Mouse (Mus musculus) cerebellum, adult (tissue): ENCODE results near the gene Hoxa2.

Source experiments
- ATAC-seq: cut with Nextera tagmentation; 2 replicates; pipeline ENCODE4 v1.9.2; 2017; ENCODE audit warnings: mild to moderate bottlenecking, moderate library complexity, mixed read lengths; ENCODE audit not compliant: insufficient number of reproducible peaks, low FRiP score, low TSS enrichment

Hoxa2 gene

DNA sequence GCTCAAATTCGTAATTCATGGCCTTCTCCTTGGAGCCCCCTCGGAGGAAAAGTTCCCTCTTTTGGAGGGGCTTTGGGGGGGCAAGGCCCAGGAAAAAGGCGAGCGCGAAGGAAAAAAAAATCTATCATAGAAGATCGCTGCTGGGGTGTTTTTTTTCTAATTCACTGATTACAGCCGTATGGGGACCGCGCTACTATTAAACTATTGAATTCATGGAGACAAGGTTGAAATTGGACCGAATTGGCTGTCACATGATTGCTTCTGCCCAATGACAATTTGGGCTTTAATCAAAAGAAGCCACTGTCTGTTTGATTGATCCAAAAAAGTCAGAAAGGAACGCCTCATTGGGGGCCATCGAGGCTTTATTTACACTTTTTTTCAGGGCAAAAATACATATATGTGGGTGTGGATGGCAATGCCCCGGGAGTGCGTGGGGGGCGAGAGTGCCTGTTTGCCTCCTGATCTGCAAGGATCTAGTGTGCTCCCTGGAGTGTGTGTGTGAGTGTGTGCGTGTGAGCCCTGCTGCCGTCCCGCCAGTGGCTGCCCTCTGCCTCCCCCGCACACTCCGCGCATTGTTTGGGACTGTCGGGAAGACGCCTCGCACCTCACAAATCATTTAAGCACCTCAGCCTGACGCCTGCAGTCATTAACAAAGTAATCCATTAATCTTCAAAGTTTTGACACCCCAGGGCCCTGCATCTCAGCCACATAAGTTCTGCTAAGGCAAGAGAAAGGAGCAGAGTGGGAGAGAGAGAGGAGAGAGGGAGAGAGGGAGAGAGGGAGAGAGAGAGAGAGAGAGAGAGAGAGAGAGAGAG, at the start of gene Hoxa2:
Hoxa2 (minus strand) TSS at position 206 of the 815 bp plus-strand sequence.
- no peak for ATAC-seq

DNA sequence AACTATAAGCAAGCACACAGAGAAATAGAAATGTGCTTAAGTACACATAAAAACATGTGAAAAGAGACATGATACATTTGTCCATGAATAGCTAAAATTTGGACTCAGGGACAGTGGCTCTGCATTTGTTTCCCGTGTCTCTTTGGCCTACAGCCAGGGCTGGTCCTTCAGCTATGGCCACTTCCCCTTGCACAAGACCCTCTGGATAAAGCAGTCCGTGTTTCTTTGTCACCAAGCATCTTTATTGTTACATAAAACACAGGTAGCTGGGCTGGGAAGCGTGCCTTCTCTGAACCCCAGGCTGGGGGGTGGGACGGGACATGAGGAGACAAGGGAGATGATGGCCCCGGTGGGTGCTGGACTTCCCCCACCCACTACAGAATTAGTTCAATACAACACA, 49.6 kb upstream of the Hoxa2 start:
- no peak for ATAC-seq

DNA sequence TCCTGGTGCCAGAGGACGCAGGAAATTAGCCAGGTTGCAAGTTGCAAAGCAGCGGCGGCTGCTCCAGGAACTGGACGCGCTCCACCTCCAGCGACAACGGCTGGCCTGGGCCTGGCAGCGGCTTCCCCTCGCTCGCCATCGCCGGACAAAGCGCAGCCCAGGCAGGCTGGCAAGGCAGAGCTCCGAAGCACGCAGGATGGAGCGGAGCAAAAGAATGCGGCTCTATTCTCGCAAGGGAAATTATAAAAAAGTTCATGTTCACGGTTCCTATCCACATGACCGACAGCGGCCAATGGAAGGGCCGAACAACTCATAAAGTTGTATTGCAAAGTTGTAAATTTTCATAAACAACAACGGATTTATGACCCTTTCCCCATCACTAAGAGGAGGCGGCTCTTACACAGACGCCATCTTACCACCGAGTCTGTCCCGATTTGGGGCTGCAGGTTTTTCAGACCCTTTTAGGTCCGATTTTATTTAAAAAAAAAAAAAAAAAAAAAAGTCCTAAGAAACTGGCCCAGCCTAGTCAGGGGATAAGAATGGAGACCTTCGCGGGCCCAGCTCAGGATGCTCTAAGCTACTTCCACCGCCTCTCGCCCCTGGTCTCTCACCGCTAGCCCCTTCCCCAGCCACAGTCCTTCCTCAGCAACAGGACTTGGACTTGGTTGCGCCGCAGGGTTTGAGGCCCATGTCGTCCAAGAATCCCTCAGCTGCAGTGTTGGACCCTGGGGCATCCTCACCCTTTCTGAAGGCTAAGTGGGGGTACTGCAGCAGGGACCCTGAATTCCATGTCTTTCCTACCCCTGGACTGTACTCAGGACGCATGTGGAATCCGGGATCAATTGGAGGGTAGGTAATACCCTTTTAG, 48.7 kb upstream of the Hoxa2 start, which contains the start of the genes Hoxa3 and Gm28308:
Hoxa3 (minus strand) TSS at position 218 of the 868 bp plus-strand sequence.
Gm28308 (minus strand) TSS at position 221 of the 868 bp plus-strand sequence.
- no peak for ATAC-seq

DNA sequence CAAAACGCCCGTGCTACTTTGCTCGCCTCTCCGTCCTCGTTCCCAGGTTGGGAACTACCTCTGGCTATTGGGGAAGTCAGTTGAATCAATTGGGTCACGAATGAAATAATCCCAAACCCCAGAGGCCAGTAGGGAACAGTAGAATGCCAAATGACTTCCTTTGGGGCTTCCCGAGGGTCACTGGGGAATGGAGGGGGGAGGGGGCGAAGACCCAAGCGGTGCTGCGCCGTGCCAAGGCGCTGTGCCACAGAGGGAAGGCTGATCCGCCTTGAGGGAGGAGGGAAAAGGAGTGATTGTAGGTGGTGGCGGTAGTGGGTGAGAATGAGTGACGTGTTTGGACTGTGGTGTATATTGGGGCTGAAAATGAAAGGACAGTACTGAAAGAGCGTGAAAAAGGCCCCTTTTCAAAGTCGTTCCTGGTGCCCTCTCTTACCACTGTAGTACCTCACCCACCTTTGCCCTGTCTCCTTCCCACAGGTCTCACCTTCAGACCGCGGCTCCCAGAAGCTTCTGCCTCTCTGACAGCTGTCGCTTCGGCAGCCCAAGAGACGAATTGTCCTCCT, 48.0 kb upstream of the Hoxa2 start:
- no peak for ATAC-seq

DNA sequence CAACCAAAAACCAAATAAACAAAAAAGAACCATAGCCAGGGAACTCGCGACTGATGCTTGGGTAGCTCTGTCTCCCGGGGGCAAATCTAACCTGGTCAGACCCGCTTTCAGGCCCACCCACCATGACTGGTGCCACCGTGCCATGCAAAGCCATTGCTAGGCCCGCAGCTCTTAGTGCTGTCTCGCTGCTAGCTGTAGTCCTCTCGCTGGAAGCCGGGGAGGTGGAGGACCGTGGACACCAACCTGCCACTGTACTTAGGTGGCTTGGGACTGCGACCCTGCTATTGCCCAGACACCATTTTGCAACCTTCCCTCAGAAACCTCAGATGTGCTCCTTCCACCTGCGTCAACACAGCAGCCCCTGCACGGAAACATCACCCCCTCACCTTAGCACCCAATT, 47.3 kb upstream of the Hoxa2 start:
- no peak for ATAC-seq

DNA sequence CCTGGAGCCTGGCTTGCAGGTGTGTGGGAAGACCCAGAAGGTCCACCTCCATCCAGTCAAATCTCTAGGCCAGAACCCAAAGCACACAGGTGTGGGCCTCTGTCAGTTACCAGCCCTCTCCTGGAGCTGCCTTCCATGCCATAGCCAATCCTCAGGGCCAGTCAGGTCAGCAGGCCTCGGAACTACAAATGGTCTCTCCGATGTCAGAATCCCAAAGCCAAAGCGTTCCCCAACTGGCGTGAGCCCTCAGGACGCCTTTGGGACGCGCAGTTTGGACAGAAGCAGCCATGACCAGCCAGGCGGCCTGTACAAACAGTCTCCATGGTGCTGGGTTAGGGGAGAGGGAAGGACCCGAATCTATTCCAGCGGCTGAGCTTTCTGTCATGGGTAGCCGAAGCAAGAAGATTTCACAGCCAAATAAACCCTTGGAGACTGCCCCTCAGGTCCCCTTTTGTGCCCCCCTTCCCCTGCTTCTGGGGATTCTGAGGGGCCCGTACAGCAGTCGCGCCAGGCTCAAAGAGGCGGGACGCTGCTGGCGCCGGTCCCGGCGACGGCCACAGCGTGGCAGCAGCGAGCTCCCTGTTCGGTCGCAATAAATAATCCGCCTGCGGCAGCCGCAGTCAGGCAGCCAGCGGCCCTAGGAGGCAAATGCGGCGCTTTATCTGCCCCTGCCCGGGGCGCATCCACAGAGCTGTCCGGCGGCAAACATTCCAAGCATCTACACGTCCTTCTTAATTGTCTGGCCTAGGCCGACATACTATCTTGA, 46.7 kb upstream of the Hoxa2 start:
- no peak for ATAC-seq

DNA sequence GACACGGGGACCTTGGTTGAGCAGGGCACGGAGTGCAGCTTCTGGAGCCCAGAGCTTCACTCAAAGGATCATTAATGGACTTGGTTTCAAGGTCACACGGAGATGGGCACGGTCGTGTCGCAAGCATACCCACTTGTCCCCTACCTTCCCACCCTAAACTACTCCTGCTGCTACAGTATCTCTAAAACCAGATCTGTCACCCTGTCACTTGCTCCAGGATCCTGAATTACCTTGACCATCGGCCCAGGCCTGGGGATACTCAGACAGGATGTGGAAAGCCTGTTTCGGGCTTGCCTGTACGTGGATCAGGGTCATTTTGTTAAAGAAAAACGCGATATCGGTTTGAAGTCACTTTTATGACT, 45.0 kb upstream of the Hoxa2 start:
- ATAC-seq = no peak

DNA sequence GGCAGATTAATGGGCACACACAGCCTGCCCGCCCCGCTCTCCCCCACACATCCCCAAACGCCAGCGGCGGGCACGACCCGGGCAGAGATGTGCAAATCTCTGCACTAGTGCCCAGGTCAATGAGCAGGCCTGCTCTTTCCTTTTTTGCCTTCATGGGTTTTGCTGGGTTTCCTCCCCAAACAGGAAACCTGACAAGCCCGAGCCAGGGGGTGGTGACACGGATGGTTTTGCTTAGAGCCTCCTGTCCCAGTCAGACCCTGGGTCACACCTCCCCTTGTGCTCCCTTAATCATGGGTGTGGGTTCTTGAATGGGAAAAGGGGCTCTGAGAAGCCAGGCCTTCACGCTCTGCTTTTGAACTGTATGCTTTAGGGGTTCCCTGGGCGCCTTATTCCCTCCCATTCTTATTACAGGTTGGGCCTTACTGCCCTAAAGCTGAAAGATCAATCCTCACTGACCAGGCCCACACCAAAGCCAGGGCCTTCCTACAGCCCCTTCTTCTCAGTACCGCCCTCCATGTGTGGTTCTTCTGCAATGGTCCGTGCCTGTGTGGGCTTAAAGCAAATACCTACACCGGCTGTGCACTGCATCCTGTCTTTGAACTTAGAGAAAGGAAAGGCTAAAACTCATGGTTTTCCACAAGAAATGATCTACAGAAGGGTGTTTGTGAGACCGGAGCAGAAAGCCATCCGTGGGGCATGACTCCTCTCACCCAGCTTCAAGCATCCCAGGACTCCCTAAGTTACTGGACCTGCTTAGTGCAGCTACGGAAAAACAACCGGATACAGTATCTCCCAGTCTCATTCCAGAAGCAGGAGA, 44.4 kb upstream of the Hoxa2 start:
- ATAC-seq = no peak

DNA sequence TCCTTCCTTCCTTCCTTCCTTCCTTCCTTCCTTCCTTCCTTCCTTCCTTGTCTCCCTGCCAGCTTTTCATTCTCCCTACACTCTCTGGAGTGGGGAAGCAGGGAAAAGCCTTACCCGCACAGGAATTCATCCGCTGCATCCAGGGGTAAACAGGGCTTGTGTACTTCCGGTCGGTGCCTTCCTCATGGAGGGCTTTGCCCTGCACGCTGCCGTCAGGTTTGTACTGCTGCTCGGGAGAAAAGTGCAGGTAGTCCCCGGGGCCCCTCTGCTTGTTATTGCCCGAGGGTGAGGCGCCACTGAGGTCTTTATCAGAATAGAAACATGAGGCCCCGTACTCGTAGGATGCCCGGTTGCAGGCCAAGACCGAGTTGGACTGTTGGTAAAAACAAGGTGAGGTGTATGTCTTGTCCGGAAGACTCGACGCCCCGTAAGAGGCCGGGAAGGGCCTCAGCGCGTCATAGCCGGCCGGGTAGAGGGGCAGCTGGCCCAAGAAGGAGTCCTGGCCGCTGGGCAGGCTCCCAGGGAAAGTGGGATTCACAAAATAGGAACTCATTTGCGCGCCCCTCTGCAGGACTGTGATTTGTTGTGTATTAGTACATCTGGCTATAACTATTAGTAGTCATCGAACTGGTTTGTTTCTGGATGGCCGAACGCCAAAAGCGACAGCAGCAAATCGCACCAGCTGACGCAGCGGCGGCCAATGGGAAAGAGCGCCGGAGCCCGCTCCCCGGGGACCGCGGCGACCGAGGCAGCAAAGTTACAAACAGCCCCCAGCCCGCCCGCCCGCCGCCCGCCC, 43.6 kb upstream of the Hoxa2 start, which contains the start of gene Hoxa6:
Hoxa6 (minus strand) TSS at position 651 of the 796 bp plus-strand sequence.
- no peak for ATAC-seq

DNA sequence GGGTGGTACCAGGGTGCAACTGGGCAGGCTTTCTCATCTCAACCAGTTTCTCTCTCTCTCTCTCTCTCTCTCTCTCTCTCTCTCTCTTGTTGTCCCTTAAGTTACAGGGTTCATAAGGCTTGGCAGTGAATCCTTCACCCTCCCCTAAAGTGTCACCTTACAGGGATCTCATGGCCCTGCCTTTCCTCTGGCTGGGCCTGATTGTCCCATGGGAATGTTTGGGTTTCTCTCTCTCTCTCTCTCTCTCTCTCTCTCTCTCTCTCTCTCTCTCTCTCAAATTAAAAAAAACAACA, 43.0 kb upstream of the Hoxa2 start:
- ATAC-seq = no peak

DNA sequence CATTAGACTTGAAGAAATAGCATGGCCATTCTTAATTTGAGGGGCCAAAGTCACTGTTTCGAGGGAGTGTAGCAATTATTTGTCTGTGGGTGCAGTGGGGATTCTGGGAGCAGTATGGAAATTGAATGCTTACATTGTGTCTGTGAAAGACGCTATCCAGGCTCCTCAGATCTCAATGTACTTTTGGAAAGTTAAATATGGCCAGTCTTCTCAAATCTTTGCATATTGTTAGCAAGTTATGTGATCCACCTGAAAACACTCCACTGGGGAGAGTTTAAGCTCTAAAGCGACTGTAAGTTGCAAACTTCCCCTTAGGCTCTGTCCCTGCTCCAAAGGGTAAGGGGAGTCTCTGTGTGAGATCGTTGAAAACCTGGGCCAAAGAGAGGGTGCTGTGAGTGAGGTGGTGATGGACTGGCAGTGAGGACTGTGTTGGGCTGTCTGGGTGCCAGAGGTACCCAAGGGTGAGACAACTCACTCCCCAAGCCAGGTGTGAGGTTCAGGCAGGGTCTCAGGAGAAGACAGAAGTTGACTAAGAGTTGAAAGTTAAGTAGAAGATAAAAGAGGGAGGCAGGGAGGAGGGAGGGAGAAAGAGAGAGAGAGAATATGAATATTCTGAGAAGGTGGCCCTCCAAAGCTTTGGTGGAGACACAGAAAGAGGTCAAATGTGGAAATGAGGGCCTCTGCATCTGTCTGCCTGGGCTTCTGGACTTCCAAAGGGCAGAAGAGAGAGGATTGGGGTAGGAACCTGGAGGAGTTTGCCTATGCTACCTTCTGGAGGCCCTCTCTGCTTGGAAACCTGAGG, 42.5 kb upstream of the Hoxa2 start:
- no peak for ATAC-seq

DNA sequence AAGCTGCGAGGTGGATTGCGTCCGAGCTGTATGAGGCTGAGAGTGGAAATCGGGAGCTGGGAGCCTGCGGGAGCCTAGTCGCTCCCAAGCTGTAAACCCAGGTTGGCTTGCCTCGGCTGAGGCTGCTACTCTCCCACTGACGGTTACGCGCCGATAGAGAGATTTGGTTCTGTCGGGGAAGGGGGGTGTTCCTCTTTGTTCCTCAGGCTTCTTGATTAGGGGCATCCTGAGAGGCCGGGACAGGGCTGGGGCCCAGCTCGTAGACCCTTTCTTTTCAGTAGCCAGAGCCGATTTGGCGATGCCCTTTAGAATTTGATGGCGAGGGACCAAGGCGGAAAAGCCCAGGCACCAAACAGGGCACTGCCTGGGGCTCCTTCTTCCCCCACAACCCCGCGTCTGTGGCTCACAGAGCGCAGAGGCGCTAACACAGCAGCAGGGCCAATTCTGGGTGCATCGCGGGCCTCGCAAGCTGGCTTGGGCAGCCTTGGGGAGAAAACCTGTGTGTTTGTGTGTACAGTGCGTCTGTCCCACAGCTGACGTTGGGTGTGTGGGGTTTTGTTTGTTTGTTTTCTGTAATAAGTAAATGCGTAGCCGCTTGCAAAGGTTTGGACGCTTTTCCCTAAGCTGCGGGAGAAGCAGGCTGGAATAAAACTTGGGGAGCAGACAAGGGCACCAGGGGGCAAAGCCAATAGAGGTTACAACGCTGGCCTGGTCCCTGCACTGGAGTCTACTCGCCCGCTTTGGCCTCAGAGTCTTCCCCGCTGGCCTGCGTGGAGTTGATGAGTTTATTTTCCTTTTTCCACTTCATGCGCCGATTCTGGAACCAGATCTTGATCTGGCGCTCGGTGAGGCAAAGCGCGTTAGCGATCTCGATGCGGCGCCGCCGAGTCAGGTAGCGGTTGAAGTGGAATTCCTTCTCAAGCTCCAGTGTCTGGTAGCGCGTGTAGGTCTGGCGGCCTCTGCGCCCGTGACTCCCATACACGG, 41.3 kb upstream of the Hoxa2 start:
- no peak for ATAC-seq

DNA sequence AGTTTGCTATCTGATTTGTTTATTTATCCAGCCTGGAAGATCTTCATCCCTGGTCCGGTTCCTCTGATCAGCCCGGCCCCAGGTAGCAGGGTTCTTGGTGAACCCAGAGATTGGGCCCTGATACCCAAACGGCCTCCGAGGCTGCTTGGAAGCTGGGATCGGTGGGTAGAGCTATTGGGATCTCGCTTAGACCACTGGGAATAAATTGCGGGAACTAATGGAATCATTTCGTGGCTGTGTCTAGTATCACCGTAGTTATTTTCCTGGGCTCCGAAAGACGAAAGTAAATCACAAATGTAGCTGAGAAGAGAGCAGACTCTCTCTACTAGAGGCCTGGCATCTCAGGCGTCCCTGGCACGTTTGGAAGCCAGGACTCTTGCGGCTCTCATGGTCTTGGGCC, 40.6 kb upstream of the Hoxa2 start:
- ATAC-seq = no peak

DNA sequence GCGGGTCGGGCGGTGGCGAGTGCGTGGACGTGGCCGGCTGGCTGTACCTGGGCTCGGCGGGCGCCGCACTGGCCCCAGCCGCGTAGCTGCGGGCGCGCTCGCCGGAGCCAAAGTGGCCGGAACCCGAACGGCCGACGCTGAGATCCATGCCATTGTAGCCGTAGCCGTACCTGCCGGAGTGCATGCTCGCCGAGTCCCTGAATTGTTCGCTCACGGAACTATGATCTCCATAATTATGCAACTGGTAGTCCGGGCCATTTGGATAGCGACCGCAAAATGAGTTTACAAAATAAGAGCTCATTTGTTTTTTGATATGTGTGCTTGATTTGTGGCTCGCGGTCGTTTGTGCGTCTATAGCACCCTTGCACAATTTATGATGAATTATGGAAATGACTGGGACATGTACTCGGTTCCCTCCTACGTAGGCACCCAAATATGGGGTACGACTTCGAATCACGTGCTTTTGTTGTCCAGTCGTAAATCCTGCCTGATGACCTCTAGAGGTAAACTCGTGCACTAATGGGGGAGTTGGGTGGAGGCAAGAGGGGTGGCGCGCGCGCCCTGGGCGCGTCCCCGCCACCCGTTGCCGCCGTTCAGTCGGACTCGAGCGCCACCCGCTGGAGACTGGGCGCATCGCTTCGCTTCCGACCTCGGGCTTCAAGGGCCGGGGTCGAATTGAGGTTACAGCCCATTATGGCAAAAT, 39.6 kb upstream of the Hoxa2 start, which contains the start of gene Hoxa5:
Hoxa5 (minus strand) TSS at position 538 of the 703 bp plus-strand sequence.
- ATAC-seq = no peak

DNA sequence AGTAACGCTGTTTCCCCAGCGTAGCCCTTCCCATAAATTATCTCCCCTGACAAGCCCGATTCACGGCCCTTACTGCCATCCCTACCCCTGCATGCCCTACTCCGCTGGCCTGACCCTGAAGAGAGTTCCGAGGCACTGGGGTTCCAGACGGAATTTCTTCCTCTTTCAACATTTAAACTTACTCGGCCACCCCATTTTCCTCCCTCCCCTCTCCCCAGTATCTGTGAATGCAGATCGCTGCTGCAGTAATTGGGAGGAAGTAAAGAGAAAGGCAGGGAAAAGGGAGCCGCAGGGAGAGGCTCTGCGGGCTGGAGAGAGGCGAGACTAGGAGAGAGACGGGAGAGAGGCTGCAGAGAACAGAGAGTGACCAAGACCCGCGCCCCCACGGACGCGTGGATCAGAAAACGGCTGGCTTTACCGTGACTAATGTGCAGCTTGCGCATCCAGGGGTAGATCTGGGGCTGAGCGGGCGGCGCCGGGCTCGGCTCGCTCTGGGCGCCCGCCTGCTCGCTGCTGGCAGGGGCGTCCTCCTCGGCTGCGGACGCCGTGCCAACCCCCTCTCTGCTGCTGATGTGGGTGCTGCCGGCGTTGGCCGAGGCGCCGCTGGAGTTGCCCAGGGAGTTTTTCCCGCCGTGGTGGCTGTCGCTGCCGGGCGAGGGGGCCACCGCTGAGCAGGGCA, 38.9 kb upstream of the Hoxa2 start:
- no peak for ATAC-seq

DNA sequence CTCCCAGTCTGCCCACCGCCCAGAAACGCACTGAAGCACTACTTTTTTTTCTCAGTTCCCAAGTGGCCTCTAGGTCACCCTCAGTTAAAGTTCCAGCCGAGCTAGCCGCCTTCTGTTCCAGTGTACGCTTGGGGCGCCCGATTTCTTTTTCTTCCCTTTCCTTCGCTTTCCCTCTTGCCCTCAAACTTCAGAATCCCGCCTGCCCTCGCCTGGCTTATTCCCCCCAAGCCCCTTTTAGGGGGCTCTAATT, 38.4 kb upstream of the Hoxa2 start:
- ATAC-seq = no peak
